Mouse (Mus musculus) embryo, embryonic 11.5 days (tissue): ENCODE results near the gene Tymp.

Experiments
- DNase-seq: peaks from one replicate; pipeline ENCODE4 v3.0.0-alpha.2; 2012; ENCODE audit warnings: low read depth, low spot score

The Tymp gene

DNA sequence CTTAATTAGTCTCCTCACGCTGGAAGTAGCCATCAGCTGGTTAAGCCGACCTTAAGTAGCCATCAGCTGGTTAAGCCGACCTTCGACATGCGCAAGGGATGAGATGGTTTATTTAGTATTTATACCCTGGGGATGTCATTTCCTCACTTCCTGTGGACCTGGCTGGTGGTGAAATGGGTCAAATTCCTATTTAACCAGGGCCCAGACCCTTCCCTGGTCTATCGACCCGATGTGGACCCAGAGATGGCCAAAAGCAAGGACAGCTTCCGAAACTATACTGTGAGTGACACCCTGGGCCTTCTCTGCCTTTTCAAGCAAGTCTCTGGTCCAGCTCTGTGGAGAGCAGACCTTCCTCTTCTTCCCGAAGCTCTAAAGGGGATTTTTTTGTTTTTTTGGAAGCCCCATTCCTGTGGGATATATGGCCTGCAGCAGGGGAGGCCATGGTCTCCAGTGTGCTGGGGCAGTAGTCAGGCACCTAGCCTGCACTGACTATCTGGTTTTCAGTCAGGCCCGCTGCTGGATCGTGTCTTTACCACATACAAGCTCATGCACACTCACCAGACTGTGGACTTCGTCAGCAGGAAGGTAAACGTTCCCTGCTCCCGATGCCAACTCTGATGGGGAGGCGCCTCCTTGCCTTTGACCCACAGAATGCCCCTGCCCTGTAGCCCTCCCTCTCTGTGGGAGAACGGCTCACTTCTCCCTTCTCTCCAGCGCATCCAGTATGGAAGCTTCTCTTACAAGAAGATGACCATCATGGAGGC is 41.9 kb downstream of the Tymp start:
- DNase-seq = no peak

DNA sequence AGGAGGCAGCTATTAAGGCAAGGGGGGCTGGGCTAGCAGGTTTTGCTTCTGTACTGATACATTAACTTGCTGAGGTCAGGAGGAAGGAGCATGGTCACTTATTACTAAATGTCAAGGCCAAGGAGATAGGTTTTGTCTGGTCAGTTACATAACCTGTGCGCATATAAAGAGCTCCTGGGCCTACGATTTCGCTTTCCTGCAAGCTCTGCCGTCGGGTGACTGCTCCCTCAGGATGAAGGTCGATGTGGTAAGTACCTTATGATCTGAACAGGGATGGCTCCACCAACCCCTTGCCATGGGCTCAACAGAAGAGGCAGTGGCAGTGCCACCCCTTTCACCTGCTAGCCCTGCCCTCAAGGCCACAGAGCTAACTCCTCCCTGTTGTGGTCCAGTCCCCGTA is 42.6 kb downstream of the Tymp start, which contains the start of gene Miox:
Gene Miox (plus strand): TSS at position 128 of the 400 bp plus-strand sequence.
- DNase-seq = no peak

DNA sequence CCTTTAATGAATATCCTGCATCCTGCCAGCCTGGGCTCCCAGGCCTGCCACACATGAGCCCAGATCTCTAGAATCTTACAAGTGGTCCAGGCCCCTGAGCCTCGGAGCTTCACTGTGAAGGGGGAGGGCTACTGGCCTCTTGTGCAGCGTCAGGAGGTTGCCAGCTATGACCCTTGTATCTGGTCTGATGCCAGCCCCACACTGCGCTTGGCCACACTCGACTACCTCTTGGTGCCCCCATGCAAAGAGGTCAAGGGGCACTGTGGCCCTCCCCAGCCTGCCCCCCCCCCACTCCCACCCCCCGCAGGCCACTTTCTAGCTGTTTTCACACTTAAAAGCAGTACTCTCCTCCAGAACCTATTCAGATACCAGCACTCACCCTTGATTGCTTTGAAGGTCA is 50.4 kb downstream of the Tymp start:
- no peak for DNase-seq

DNA sequence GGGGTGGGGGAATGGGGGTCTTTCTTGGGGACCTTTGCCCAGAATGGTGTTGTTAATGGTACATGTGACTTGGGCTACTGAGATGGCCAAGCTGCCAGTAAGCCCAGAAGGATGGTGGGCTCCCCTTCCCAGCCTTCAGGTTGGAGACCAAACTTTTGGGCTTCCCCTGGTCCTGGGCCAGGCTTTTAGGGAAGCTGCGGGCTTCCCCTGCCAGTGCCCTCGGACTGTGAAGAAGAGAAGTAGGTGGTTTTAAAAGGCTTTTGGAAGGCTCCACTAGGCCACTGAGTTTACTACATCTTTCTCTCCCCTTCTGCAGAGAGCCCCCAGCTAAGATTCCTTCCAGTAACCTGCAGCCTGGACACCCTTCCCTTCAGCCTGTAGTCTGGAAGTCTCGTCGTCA is 53.2 kb downstream of the Tymp start:
- DNase-seq = no peak

DNA sequence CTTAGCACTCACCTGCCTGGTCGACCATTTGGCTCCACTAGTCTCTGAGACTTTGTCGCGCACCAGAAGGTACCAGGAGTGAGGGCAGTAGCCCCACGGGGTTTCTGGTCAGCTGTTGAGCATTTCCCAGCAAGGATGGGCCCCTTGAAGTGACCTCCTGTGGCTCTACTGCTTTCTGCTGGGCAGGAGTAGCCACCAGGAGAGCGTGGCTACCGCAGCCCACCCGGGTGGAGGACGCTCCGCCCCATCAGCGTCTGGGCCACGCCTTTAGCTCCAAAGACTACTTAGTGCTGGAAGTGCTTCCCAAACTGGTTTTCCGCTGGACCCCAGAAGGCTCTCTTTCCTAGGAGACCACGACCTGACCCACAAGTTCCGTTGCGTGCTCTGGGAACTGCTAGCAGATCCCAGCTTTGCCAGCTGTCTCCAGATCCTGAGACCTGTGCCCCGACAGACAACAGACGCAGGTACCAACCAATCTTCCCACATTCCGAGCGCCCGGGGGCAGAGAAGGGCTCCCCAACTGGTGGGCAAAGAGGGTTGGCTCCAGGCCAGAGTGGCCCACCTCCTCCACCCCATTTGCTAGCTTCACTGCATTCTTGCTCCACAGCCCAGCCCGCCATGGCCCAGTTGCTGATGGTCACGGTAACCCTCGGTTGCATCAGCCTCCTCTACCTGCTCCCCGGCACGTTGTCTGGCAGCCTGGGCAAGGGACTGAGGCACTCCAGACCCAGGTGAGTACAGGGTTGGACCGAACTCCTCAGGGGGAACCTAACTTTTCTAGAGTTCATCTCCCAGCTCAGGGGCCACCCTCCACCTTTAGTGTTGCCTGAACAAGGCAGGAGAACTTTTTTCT is 53.9 kb downstream of the Tymp start, which contains the start of gene Adm2:
Gene Adm2 (plus strand): TSS at position 51 of the 853 bp plus-strand sequence.
- DNase-seq = no peak
